Mouse (Mus musculus) embryonic facial prominence, embryonic 10.5 days (tissue): ENCODE data around the gene Slc20a1. TPM values are rescaled to one million over a fixed set of nuclear protein-coding genes. Genes with fewer than 3 reads are reported as not detected.

Experiments used
- DNase-seq: peaks from one replicate; pipeline ENCODE4 v3.0.0-alpha.2; 2017; ENCODE audit warnings: low spot score
- H3K27ac ChIP-seq: fragments of 300-500 bp; sonication (generic); replicated peaks from 2 replicates; pipeline ENCODE4 v1.5.1; 2016; ENCODE audit warnings: mild to moderate bottlenecking
- H3K27me3 ChIP-seq: fragments of 300-500 bp; sonication (generic); replicated peaks from 2 replicates; pipeline ENCODE4 v1.6.1; 2016; ENCODE audit warnings: low read depth, mild to moderate bottlenecking; ENCODE audit not compliant: poor library complexity, severe bottlenecking
- H3K36me3 ChIP-seq: fragments of 300-500 bp; sonication (generic); replicated peaks from 2 replicates; pipeline ENCODE4 v1.6.1; 2016; ENCODE audit warnings: mild to moderate bottlenecking, moderate library complexity
- H3K4me1 ChIP-seq: fragments of 300-500 bp; sonication (generic); 2 replicates; pipeline ENCODE4 v1.6.1; 2016
- H3K4me3 ChIP-seq: fragments of 300-500 bp; sonication (generic); 2 replicates; pipeline ENCODE4 v1.5.1; 2016; ENCODE audit warnings: mild to moderate bottlenecking, moderate library complexity
- H3K9me3 ChIP-seq: fragments of 300-500 bp; sonication (generic); 2 replicates; pipeline ENCODE4 v1.6.1; 2016; ENCODE audit warnings: mild to moderate bottlenecking
- WGBS: fragments of 180-500 bp; shearing (Covaris S2); methylation state at CpG from one replicate; pipeline ENCODE4 v1.1.7; 2016; 5-methylcytosine and 5-hydroxymethylcytosine counted together
- polyA plus RNA-seq: library from polyadenylated mRNA; unstranded; fragments of >200 nt; fragmentation: Nextera tagmentation; extraction: Ambion mirVana; gene quantifications from 2 replicates; pipeline ENCODE4 v1.2.1, GENCODE M21; 2016

The Slc20a1 gene
- polyA plus RNA-seq, 1 experiment from 2014 or later = 50.4 TPM

DNA sequence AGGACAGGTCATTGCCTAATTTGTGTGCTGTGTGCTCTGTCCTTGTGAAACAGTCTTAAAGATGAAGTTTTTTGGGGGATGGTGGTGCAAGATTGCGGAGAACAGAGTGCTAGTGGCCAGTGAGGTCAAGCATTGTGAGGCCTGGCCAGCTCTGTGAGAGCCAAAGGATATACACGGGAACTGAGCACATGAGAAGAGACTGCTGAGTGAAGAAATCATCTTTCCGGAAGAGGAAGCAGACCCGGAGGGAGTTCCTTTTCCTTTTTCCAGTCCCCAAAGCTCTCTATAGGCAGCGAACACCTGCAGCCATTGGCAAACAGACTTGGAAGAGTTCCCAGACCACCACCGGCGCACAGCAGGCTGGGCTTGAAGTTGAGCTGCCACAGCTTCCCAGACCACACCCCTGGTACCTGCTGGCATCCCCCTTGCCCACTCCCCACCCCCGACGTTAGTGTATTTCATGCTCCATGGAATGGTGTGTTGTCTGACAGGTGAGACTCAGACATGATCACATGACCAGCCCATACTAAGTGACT, 22.6 kb downstream of the Slc20a1 start:
- Histone ChIP-seq H3K27me3 (no peaks in the 10 kb centered on the region), H3K36me3 (no peaks in the 10 kb centered on the region), H3K27ac (no peak overlapping the region), H3K4me3 (no peak overlapping the region), H3K4me1 (peaks cover 1% of the 10 kb centered on the region; the same call in 1 of the 2 replicates), H3K9me3 (no peaks in the 10 kb centered on the region)
- WGBS = 86% methylated on average over 9 of the region's 9 CpGs
- no peak for DNase-seq

- Histone ChIP-seq H3K9me3 (no peaks in the 10 kb centered on the region), H3K4me1 (peaks cover 5% of the 10 kb centered on the region; the same call in 1 of the 2 replicates), H3K27me3 (no peaks in the 10 kb centered on the region), H3K4me3 (no peak overlapping the region), H3K36me3 (no peaks in the 10 kb centered on the region), H3K27ac (no peak overlapping the region)
- DNase-seq = no peak
- WGBS = 76% methylated on average over 4 of the region's 4 CpGs
Measured at GRCm38 (mm10) chr2:129224178-129224577, 25.6 kb downstream of the Slc20a1 start.

DNA sequence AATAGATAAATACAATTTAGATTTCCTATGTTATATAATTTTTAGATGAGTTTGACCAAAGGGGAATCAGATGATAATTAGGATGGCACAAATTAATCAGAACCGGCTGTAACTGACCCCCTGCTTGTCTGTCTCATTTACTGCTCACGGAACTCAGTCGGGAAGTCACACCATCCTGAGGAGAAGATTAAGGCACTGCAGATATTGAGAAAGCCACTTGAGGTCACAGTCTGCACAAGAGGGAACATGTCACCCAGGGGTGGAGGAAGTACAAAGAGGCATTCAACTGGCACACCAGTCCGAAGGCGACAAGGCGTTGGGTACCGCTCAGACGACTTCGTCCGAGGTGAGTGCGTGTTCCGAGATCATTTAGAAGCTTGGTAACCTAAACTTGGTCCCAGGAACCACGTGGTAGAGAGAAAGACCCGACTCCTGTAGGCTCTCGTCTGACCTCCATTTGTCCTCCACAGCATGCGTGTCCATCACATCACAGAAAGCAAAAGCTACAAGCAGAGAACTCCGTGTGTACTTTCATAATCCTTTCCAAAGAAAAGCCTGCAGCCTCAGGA, 26.8 kb downstream of the Slc20a1 start:
- DNase-seq = no peak
- no peaks in the 10 kb centered on the region for H3K36me3 ChIP-seq
- no peak overlapping the region for H3K27ac ChIP-seq
- no peaks in the 10 kb centered on the region for H3K9me3 ChIP-seq
- no peak overlapping the region for H3K4me3 ChIP-seq
- WGBS = 90% methylated on average over 17 of the region's 17 CpGs
- H3K4me1 ChIP-seq = peaks cover 5% of the 10 kb centered on the region; the same call in 1 of the 2 replicates
- H3K27me3 ChIP-seq = no peaks in the 10 kb centered on the region

GRCm38 (mm10) chr2:129226296-129226851, 27.8 kb downstream of the Slc20a1 start:
- DNase-seq = no peak
- H3K4me1 ChIP-seq = peaks cover 5% of the 10 kb centered on the region; the same call in 1 of the 2 replicates
- no peak overlapping the region for H3K4me3 ChIP-seq
- H3K36me3 ChIP-seq = no peaks in the 10 kb centered on the region
- WGBS = 66% methylated on average over 11 of the region's 11 CpGs
- H3K9me3 ChIP-seq = no peaks in the 10 kb centered on the region
- peak overlapping the region; percentile 5; the same call in 1 of the 2 replicates for H3K27ac ChIP-seq
- H3K27me3 ChIP-seq = no peaks in the 10 kb centered on the region

GRCm38 (mm10) chr2:129227011-129227529, 28.5 kb downstream of the Slc20a1 start:
- H3K27me3 ChIP-seq = no peaks in the 10 kb centered on the region
- WGBS = 75% methylated on average over 7 of the region's 7 CpGs
- H3K36me3 ChIP-seq = no peaks in the 10 kb centered on the region
- H3K4me1 ChIP-seq = peaks cover 5% of the 10 kb centered on the region; the same call in 1 of the 2 replicates
- DNase-seq = no peak
- no peak overlapping the region for H3K4me3 ChIP-seq
- H3K27ac ChIP-seq = peak overlapping the region; percentile 63
- no peaks in the 10 kb centered on the region for H3K9me3 ChIP-seq

- Histone ChIP-seq H3K27ac (no peak overlapping the region), H3K9me3 (no peaks in the 10 kb centered on the region), H3K4me1 (peaks cover 5% of the 10 kb centered on the region; the same call in 1 of the 2 replicates), H3K27me3 (no peaks in the 10 kb centered on the region), H3K36me3 (no peaks in the 10 kb centered on the region), H3K4me3 (no peak overlapping the region)
- no peak for DNase-seq
- 74% methylated on average over 6 of the region's 7 CpGs for WGBS
Measured at GRCm38 (mm10) chr2:129227709-129228108, 29.1 kb downstream of the Slc20a1 start.

GRCm38 (mm10) chr2:129228571-129228970, 30.0 kb downstream of the Slc20a1 start:
- Histone ChIP-seq H3K4me1 (peaks cover 5% of the 10 kb centered on the region; the same call in 1 of the 2 replicates), H3K9me3 (no peaks in the 10 kb centered on the region), H3K27me3 (no peaks in the 10 kb centered on the region), H3K27ac (no peak overlapping the region), H3K4me3 (no peak overlapping the region), H3K36me3 (no peaks in the 10 kb centered on the region)
- no peak for DNase-seq
- WGBS = 86% methylated on average over 4 of the region's 4 CpGs

DNA sequence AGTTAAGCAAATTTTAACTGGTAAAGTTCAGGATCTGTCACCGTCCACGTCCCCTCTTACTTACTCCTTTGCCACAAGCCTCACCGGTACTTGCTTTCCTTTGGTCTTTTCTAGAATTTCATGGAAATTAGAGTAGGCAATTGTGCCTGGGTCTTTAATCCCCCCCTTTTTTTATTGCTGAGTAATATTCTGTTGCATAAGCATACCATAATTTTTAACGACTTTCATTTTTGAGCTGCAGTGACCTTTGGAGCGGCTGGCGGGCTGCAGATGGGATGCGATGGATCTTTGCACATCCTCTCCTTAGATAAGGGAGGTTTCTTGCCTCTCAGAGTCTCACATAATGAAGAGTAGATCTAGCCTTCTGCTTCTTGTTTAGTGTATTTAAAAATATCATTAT, 30.8 kb downstream of the Slc20a1 start:
- Histone ChIP-seq H3K27me3 (no peaks in the 10 kb centered on the region), H3K4me1 (peaks cover 5% of the 10 kb centered on the region; the same call in 1 of the 2 replicates), H3K27ac (no peak overlapping the region), H3K36me3 (no peaks in the 10 kb centered on the region), H3K4me3 (no peak overlapping the region), H3K9me3 (no peaks in the 10 kb centered on the region)
- DNase-seq = no peak
- 93% methylated on average over 7 of the region's 7 CpGs for WGBS

DNA sequence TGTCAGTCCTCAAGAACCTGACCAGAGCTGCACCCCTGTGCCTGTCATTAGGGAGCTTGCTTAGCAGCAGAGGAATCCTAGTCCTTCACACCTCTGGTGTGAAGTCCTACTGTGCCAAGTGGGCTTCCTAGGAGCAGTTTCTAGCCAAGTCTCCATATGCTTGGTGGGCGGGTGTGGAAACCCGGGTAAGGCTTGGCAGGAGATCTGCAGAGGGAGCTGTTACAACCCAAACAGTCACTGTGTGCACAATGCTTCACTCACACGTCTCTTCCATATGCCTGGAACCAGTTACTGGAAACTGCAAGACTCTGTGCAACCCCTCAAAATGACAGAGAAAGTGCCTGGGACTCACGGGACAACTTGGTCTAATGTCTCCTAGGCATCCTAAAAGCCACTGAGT, 33.5 kb downstream of the Slc20a1 start:
- H3K9me3 ChIP-seq = no peaks in the 10 kb centered on the region
- no peak overlapping the region for H3K27ac ChIP-seq
- H3K4me3 ChIP-seq = no peak overlapping the region
- H3K36me3 ChIP-seq = no peaks in the 10 kb centered on the region
- no peak for DNase-seq
- 61% methylated on average over 4 of the region's 4 CpGs for WGBS
- H3K4me1 ChIP-seq = no peaks in the 10 kb centered on the region
- no peaks in the 10 kb centered on the region for H3K27me3 ChIP-seq

DNA sequence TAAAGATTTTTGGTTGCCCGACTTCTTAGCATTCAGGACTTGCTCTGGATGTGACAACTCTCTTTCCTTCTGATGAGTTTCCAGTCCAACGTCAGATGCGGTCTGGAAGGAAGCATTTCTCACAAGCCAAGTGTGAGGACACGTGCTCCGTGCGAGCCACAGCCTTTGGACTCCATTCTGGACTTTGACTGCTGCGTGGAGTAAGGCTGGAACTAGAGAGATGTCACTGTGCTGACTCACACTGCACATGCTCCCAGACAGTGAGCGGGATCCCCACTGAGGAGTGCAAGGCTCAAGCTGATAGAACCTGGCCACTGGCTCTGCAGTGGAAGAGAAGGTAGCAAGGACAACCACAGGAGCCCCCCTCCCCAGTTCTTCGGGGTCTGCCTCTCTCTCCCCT, 33.9 kb downstream of the Slc20a1 start:
- Histone ChIP-seq H3K27me3 (no peaks in the 10 kb centered on the region), H3K4me3 (no peak overlapping the region), H3K36me3 (no peaks in the 10 kb centered on the region), H3K4me1 (no peaks in the 10 kb centered on the region), H3K9me3 (no peaks in the 10 kb centered on the region), H3K27ac (peak overlapping the region; percentile 30; the same call in 1 of the 2 replicates)
- no peak for DNase-seq
- WGBS = 81% methylated on average over 9 of the region's 9 CpGs

- DNase-seq = no peak
- no peaks in the 10 kb centered on the region for H3K4me1 ChIP-seq
- H3K27me3 ChIP-seq = no peaks in the 10 kb centered on the region
- WGBS = 76% methylated on average over 1 of the region's 1 CpGs
- H3K27ac ChIP-seq = no peak overlapping the region
- no peaks in the 10 kb centered on the region for H3K36me3 ChIP-seq
- no peaks in the 10 kb centered on the region for H3K9me3 ChIP-seq
- no peak overlapping the region for H3K4me3 ChIP-seq
Measured at GRCm38 (mm10) chr2:129233218-129233617, 34.7 kb downstream of the Slc20a1 start.

DNA sequence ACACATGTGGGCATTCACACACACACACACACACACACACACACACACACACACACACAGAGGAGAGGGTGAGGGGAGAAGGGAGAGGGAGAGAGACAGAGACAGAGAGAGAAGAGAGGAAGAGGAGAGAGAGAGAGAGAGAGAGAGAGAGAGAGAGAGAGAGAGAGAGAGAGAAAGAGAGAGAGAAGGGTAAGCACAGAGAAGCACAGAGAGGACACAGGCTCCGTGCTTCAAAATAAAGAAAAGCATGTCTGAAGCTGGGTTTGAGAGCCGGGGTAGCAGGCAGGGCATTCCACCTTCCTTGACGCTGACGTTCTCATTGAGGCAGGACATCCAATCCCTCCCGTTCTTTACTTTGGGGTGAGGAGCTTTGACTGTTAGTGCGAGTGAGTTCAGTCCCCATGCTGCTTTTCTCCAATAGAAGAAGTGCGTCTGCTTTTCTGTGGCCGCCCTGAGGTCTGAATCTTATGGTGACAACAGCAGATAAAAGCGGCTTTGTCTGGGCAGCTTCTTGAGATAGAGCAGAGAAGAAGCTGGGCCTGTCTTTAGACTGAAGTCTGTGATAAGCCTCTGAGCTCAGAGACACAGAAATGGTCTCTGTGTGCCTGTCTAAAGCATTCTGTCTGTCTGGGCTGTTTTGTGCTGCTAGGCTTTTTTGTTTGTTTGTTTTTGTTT, 35.4 kb downstream of the Slc20a1 start:
- Histone ChIP-seq H3K4me1 (no peaks in the 10 kb centered on the region), H3K27ac (peak overlapping the region; percentile 48; the same call in 1 of the 2 replicates), H3K4me3 (no peak overlapping the region), H3K9me3 (no peaks in the 10 kb centered on the region), H3K27me3 (no peaks in the 10 kb centered on the region), H3K36me3 (no peaks in the 10 kb centered on the region)
- WGBS = 39% methylated on average over 9 of the region's 9 CpGs
- DNase-seq = no peak
